Mouse (Mus musculus) hindbrain, embryonic 16.5 days (tissue): Measurements from ENCODE around the gene Ttc24. TPM values are rescaled to one million over a fixed set of nuclear protein-coding genes. Genes with fewer than 3 reads are reported as not detected.

ENCODE experiments used
- ATAC-seq: fragments of 200-750 bp; cut with Nextera tagmentation; 2 replicates; pipeline ENCODE4 v1.8.0; 2017; ENCODE audit warnings: moderate TSS enrichment, moderate library complexity
- H3K27ac ChIP-seq: fragments of 300-500 bp; sonication (generic); 2 replicates; pipeline ENCODE4 v1.5.1; 2014; ENCODE audit warnings: low read depth, mild to moderate bottlenecking, control low read depth, low read length, moderate library complexity
- H3K27me3 ChIP-seq: fragments of 300-500 bp; sonication (generic); replicated peaks from 2 replicates; pipeline ENCODE4 v1.6.1; 2014; ENCODE audit warnings: low read length; ENCODE audit not compliant: control insufficient read depth, insufficient read depth
- H3K36me3 ChIP-seq: fragments of 300-500 bp; sonication (generic); 2 replicates; pipeline ENCODE4 v1.6.1; 2014; ENCODE audit warnings: mild to moderate bottlenecking, low read length, moderate library complexity, mixed read lengths; ENCODE audit not compliant: control insufficient read depth, insufficient read depth
- H3K4me1 ChIP-seq: fragments of 300-500 bp; sonication (generic); 2 replicates; pipeline ENCODE4 v1.6.1; 2014; ENCODE audit warnings: low read depth, low read length; ENCODE audit not compliant: control insufficient read depth, insufficient read depth
- H3K4me2 ChIP-seq: fragments of 300-500 bp; sonication (generic); 2 replicates; pipeline ENCODE4 v1.6.1; 2014; ENCODE audit warnings: mild to moderate bottlenecking, low read length, control low read depth, moderate library complexity
- H3K4me3 ChIP-seq: fragments of 300-500 bp; sonication (generic); 2 replicates; pipeline ENCODE4 v1.5.1; 2014; ENCODE audit warnings: mild to moderate bottlenecking, low read length, control low read depth, moderate library complexity
- H3K9ac ChIP-seq: fragments of 300-500 bp; sonication (generic); 2 replicates; pipeline ENCODE4 v1.6.1; 2014; ENCODE audit warnings: low read depth, mild to moderate bottlenecking, control low read depth, low read length, moderate library complexity
- H3K9me3 ChIP-seq: fragments of 300-500 bp; sonication (generic); 2 replicates; pipeline ENCODE4 v1.6.1; 2014; ENCODE audit warnings: mild to moderate bottlenecking, low read length, moderate library complexity; ENCODE audit not compliant: control insufficient read depth
- WGBS: fragments of 180-500 bp; shearing (Covaris S2); extraction: QIAGEN DNeasy Blood & Tissue Kit; methylation state at CpG from one replicate; pipeline ENCODE4 v1.1.7; 2014; 5-methylcytosine and 5-hydroxymethylcytosine counted together
- polyA plus RNA-seq: library from polyadenylated mRNA; unstranded; fragments of >200 nt; fragmentation: Nextera tagmentation; extraction: Ambion mirVana; gene quantifications from 2 replicates; pipeline ENCODE4 v1.2.1, GENCODE M21; 2015

Ttc24 gene
- polyA plus RNA-seq, 1 experiment from 2014 or later = not detected

- WGBS = 44% methylated on average over 2 of the region's 2 CpGs
Measured at GRCm38 (mm10) chr3:88068386-88068785, 9.7 kb downstream of the Ttc24 start.

GRCm38 (mm10) chr3:88057902-88058696, 20.0 kb downstream of the Ttc24 start, which contains the start of gene Naxe:
Gene Naxe (minus strand): TSS chr3:88058495.
- Histone ChIP-seq H3K9ac (peak within 1 kb of the TSS; percentile 90), H3K4me1 (peaks cover 10% of the 10 kb centered on the region), H3K4me2 (peak within 1 kb of the TSS; percentile 86), H3K36me3 (peaks cover 7% of the 10 kb centered on the region; the same call in 1 of the 2 replicates), H3K9me3 (no peaks in the 10 kb centered on the region), H3K27me3 (no peaks in the 10 kb centered on the region), H3K4me3 (peak within 1 kb of the TSS; percentile 85), H3K27ac (peak within 1 kb of the TSS; percentile 73)
- WGBS = under 1% methylated on average over 58 of the region's 60 CpGs
- peak; percentile 96 for ATAC-seq

More at GRCm38 (mm10) chr3:88068386-88068785, 9.7 kb downstream of the Ttc24 start:
- H3K9me3 ChIP-seq = no peaks in the 10 kb centered on the region
- no peak overlapping the region for H3K9ac ChIP-seq
- H3K27me3 ChIP-seq = no peaks in the 10 kb centered on the region
- H3K36me3 ChIP-seq = no peaks in the 10 kb centered on the region
- no peaks in the 10 kb centered on the region for H3K4me1 ChIP-seq
- H3K27ac ChIP-seq = no peak overlapping the region
- H3K4me2 ChIP-seq = no peak overlapping the region
- H3K4me3 ChIP-seq = no peak overlapping the region
- ATAC-seq = no peak

- 88% methylated on average over 6 of the region's 6 CpGs for WGBS
- Histone ChIP-seq H3K4me1 (peaks cover 10% of the 10 kb centered on the region), H3K9me3 (no peaks in the 10 kb centered on the region), H3K4me3 (peak overlapping the region; percentile 85; the same call in 1 of the 2 replicates), H3K4me2 (peak overlapping the region; percentile 86), H3K9ac (peak overlapping the region; percentile 26; the same call in 1 of the 2 replicates), H3K27me3 (no peaks in the 10 kb centered on the region), H3K36me3 (peaks cover 11% of the 10 kb centered on the region), H3K27ac (no peak overlapping the region)
- ATAC-seq = no peak
Measured at GRCm38 (mm10) chr3:88057030-88057429, 21.1 kb downstream of the Ttc24 start.

GRCm38 (mm10) chr3:88049532-88049931, 28.6 kb downstream of the Ttc24 start:
- H3K36me3 ChIP-seq = peaks cover 12% of the 10 kb centered on the region
- no peaks in the 10 kb centered on the region; the same call in 1 of the 2 replicates for H3K4me1 ChIP-seq
- ATAC-seq = no peak
- H3K9ac ChIP-seq = no peak overlapping the region
- WGBS = 91% methylated on average over 3 of the region's 3 CpGs
- no peak overlapping the region for H3K4me2 ChIP-seq
- no peak overlapping the region for H3K27ac ChIP-seq
- no peaks in the 10 kb centered on the region for H3K9me3 ChIP-seq
- no peaks in the 10 kb centered on the region for H3K27me3 ChIP-seq
- H3K4me3 ChIP-seq = no peak overlapping the region

DNA sequence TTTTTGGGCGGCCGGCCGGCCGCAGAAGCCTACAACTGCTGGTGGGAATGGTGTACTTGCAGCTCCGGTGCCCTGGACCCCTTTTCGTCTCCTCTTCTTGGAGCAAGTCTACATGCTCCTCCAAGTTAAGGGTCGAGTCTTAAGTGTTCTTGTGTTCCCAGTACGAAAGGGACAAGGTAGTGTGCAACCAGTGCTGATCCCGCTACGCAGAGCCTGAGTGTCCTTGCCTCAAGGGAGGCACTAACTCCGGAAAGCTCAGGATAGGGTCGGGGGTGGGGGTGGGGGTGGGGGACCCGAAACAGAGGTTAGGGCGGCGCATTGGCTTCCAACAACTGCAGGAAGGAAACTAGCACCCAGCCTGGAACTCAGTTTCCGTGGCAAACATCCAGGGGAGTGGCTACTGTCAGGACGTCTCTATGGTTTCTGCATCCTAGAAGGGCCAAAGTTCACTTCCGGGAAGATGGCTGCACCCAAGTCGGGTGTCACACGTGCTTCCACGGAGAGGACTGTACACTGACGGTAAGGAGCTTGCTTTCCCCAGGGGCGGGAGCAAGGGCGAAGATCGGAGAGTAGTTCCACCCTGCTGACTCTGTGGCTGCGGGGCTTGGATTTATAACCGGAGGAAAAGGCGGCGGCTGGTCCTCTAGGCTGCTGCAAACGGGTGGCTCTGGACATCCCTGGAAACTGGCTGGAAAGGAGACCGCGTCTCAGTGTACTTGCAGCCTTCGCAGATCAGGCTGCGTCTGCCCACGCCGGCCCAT, 35.3 kb downstream of the Ttc24 start, which contains the start of gene Gpatch4:
Gene Gpatch4, plus strand, starts transcription at position 448 of the 761 bp plus-strand sequence.
- H3K9me3 ChIP-seq = no peaks in the 10 kb centered on the region
- H3K9ac ChIP-seq = peak within 1 kb of the TSS; percentile 66
- ATAC-seq = peak; percentile 97
- H3K36me3 ChIP-seq = no peaks in the 10 kb centered on the region
- H3K4me1 ChIP-seq = peaks cover 4% of the 10 kb centered on the region
- peaks cover 10% of the 10 kb centered on the region for H3K27me3 ChIP-seq
- peak within 1 kb of the TSS; percentile 87 for H3K4me2 ChIP-seq
- H3K4me3 ChIP-seq = peak within 1 kb of the TSS; percentile 69
- H3K27ac ChIP-seq = peak within 1 kb of the TSS; percentile 37; the same call in 1 of the 2 replicates
- WGBS = 10% methylated on average over 36 of the region's 36 CpGs

- ATAC-seq = no peak
- no peaks in the 10 kb centered on the region for H3K36me3 ChIP-seq
- no peaks in the 10 kb centered on the region for H3K9me3 ChIP-seq
- no peak overlapping the region for H3K9ac ChIP-seq
- no peak overlapping the region for H3K4me3 ChIP-seq
- no peak overlapping the region for H3K4me2 ChIP-seq
- no peak overlapping the region for H3K27ac ChIP-seq
- 57% methylated on average over 1 of the region's 1 CpGs for WGBS
- H3K4me1 ChIP-seq = no peaks in the 10 kb centered on the region
- H3K27me3 ChIP-seq = peaks cover 3% of the 10 kb centered on the region; the same call in 1 of the 2 replicates
Measured at GRCm38 (mm10) chr3:88035561-88036293, 42.4 kb downstream of the Ttc24 start.

DNA sequence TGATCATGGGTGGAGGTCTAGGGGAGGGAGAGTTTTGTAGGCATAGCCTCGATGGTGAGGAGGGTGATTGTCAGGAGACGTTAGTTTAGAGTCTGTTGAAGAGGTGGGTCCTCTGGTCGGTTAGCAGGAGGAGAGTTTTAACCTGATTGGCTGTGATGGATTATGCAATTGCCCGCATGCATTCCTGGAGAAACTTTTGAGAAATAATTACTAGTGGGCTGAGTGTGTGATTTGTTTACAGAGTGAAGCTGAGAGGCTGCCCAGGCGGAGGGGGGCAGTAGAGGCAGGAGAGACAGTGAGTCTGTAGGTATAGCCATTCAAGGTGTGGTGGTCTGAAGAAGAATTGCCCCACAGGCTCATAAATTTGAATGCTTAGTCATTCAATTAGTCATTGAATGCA, 44.6 kb downstream of the Ttc24 start:
- no peak for ATAC-seq
- 75% methylated on average over 5 of the region's 5 CpGs for WGBS
- peaks cover under 1% of the 10 kb centered on the region; the same call in 1 of the 2 replicates for H3K9me3 ChIP-seq
- no peaks in the 10 kb centered on the region for H3K27me3 ChIP-seq
- no peaks in the 10 kb centered on the region for H3K36me3 ChIP-seq
- no peak overlapping the region for H3K9ac ChIP-seq
- H3K4me3 ChIP-seq = no peak overlapping the region
- H3K4me2 ChIP-seq = no peak overlapping the region
- no peaks in the 10 kb centered on the region for H3K4me1 ChIP-seq
- H3K27ac ChIP-seq = no peak overlapping the region

DNA sequence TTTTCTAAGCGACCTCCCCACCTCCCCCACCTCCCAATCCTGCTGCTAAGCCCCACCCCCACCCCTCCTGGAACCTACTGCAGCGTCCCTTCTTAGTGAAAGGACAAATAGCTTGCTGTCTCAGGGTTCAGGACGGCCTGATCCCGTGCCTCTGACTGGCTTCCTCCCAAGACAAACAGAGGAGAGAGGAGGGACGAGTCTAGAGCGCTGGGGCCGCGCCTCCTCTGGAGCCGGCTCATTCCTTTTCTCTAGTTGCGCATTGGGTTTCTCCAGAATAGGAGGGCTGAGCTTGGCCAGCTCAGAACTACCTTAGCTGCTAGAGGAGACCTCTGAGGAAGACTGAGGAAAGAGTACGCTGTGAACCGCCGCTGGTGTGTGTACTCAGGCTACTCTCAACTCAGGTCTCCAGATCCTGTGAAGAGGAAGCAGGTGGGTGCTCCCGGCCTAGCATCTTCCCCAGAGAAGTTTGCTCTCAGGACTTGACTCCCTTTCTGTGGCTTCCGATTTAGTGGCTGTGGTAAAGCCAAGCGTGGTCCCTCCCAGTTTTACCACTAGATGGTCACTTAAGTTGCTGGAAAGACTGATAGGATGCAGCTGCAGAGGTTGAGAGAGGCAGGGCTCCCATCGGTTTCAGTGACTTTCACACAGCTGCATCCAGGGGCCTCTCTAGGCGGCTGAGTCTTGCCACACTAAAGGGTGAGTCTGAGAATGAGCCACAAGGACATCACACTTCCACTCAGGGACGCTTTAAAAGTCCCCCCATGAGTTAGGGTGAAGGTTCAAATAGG, 47.3 kb downstream of the Ttc24 start:
- Histone ChIP-seq H3K9ac (no peak overlapping the region), H3K4me1 (no peaks in the 10 kb centered on the region), H3K4me2 (no peak overlapping the region), H3K4me3 (no peak overlapping the region), H3K36me3 (no peaks in the 10 kb centered on the region), H3K27me3 (no peaks in the 10 kb centered on the region; the same call in 1 of the 2 replicates), H3K9me3 (peaks cover 7% of the 10 kb centered on the region), H3K27ac (no peak overlapping the region)
- 26% methylated on average over 19 of the region's 19 CpGs for WGBS
- ATAC-seq = no peak
